Mouse (Mus musculus) left cerebral cortex, postnatal 14 days (tissue): ENCODE measurements around the gene Gm17660. TPM values are rescaled to one million over a fixed set of nuclear protein-coding genes. Genes with fewer than 3 reads are reported as not detected.
A peak's percentile ranks its signal among the peaks of the same experiment; 100 is the strongest.
"Not testable (repeated sequence)": the region's sequence is repeated elsewhere in the genome, so short reads cannot be mapped to it uniquely, and the experiment has no call there.

Source experiments
- DNase-seq, 2 experiments: peaks; one replicate each; pipeline ENCODE4 v3.0.0; 2021 to 2022; ENCODE audit warnings: low spot score in 2 of 2, mixed read lengths in 1 of 2
- intact Hi-C: fragments of 180-260 bp; cut with DNase I; formaldehyde crosslinking; loops from one replicate; pipeline ENCODE4 v1.15.1; 2025
- total RNA-seq, 2 experiments: library from RNA; stranded (reverse); gene quantifications; 2 replicates each; pipeline ENCODE4 v1.2.3; 2021

Gm17660 gene
- total RNA-seq, 2 experiments from 2014 or later, result not detected

- DNase-seq, result no peak
- intact Hi-C loops, result no loop called here
These were observed 29.3 kb downstream of the Gm17660 start for GRCm38 (mm10) chr5:104048139-104048538.

- DNase-seq, result no peak
- intact Hi-C loops, result no loop called here
These were observed 30.0 kb downstream of the Gm17660 start for GRCm38 (mm10) chr5:104047200-104048105.

- intact Hi-C loops, result no loop called here
- DNase-seq, result peak; percentile 98
These were observed 30.9 kb downstream of the Gm17660 start, which contains the start of gene Nudt9 for GRCm38 (mm10) chr5:104046256-104047199. TSS of gene Nudt9 (plus strand) at chr5:104046306.

- DNase-seq, result no peak
- intact Hi-C loops, result no loop called here
These were observed 33.7 kb downstream of the Gm17660 start for GRCm38 (mm10) chr5:104043704-104044103.

DNA sequence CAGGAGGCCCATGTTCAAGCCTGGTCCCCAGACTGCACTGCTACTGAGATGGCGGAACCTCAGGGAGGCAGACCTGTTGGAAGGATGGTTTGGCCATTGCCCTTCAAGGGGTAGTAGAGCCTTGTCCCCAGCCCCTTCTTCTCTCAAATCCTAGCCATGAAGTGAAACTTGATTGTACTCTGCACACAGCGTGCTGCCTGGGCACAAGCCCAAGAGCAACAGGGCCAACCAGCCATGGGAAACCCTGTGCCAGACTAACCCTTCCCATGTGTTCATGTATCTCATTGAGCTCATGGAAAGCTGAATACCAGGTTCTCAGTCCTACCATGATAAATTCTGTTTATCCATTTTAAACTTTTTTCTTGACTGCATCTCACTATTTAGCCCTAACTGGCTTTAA is 34.5 kb downstream of the Gm17660 start:
- DNase-seq, result no peak
- intact Hi-C loops, result no loop called here

DNA sequence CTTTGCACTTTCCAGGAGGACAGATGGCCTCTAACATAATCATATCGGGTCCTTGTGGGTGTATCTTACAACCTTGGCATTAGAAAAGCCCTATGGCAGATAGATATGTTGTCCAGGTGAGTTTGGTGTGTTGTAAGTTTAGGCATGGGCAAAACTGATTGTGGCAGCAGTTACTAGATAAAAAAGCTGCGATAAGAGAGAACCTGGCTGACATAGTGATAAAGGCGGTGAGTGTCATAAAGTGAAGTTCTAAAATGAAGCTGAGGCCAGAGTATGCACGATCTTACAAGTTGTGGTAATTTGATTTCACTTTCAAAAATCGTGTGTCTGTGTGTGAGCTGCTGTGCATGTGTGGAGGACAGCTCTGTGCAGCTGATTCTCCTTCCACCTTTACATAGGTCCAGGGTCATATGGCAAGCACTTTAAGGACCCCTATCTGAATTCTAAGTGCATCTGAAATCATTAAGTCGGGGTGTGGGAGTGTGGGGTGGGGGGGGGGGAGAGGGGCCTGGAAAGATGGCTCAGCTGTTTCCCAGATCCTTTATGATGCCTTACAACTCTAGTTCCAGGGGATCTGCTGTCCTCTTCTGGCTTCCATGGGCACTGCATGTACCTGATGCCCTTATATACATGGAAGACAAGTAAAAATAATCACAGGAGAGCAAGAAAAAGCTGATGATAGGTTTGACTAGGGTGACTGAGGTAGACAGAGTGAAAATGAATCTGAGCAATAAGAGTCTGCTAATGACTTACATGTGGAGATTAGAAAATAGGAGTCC is 38.1 kb downstream of the Gm17660 start:
- intact Hi-C loops, result loop anchor here (5.0 kb wide), 1 partner anchor 37 kb away; no protein-coding TSS in a partner anchor
- DNase-seq, result peak; percentile 59 to 60

DNA sequence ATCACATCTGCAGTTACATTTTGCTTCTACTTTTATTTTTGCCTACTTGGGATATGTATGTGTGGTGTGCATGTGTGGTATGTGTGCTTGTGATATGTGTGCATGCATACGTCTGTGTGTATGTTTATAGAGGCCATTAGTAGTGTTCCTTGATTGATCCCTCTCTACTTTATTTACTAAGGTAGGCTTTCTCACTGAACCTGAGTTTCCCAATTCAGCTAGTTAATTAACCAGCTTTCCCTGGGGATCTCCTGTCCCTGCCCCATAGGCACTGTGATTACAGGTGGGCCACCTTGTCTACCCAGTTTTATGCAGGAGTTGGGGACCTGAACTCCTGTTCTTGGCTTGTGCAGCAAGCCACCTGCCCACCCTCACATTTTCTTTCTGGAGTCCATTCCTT is 40.7 kb downstream of the Gm17660 start:
- no peak for DNase-seq
- intact Hi-C loops, result loop anchor here (5.0 kb wide), 1 partner anchor 34 kb away; no protein-coding TSS in a partner anchor

GRCm38 (mm10) chr5:104035824-104036223 is 41.6 kb downstream of the Gm17660 start:
- intact Hi-C loops, result loop anchor here (5.0 kb wide), 1 partner anchor 34 kb away; no protein-coding TSS in a partner anchor
- DNase-seq, result no peak

GRCm38 (mm10) chr5:104035066-104035465 is 42.3 kb downstream of the Gm17660 start:
- intact Hi-C loops, result loop anchor here (5.0 kb wide), 1 partner anchor 33 kb away; no protein-coding TSS in a partner anchor
- no peak for DNase-seq

DNA sequence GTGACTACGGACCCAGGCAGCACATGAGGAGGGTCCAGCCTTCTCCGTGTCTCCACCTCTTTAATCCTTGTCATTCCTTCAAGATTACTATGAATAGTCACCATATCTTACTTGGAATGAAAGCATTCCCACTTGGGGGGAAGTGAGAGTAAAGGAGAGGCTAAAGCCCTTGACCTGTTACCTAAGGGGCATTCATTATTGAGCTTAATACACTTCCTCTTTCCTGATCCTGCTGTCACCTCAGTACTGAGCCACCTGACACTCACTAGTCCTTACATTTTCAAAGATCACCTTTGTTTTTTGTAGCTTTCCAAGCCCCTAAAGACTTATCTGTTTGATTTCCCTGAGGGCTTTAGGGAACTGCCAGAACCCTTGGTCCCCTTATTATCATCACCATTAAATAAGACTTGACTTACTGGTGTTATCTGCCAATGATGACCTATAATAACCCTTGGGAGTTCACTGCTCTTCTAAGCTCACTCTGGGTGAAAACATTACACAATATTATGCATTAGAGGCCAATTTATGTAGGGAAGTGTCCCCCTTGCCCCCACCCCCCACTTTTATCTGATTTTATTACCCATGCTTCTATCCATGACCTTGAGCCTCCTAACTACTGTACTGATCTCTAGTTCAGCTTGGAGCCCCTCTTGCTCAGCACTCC is 44.8 kb downstream of the Gm17660 start:
- intact Hi-C loops, result no loop called here
- DNase-seq, result no peak

- DNase-seq, result no peak
- intact Hi-C loops, result no loop called here
These were observed 52.1 kb downstream of the Gm17660 start for GRCm38 (mm10) chr5:104025245-104025854.

- intact Hi-C loops, result no loop called here
- DNase-seq, result no peak
These were observed 52.6 kb downstream of the Gm17660 start for GRCm38 (mm10) chr5:104024762-104025161.

DNA sequence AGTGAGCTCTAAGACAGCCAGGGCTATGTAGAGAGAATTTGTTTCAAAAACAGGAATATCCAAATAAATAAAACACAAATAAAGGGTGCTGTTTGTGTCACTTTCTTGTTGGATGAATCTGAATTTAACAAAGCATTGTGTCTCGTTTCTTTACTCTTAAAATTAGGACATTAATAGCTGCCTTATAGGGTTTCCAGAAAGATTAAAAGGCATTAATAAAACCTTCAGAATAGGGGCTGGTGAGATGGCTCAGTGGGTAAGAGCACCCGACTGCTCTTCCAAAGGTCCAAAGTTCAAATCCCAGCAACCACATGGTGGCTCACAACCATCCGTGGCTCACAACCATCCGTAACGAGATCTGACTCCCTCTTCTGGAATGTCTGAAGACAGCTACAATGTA is 53.2 kb downstream of the Gm17660 start:
- DNase-seq, intact Hi-C loops: not testable (repeated sequence)

DNA sequence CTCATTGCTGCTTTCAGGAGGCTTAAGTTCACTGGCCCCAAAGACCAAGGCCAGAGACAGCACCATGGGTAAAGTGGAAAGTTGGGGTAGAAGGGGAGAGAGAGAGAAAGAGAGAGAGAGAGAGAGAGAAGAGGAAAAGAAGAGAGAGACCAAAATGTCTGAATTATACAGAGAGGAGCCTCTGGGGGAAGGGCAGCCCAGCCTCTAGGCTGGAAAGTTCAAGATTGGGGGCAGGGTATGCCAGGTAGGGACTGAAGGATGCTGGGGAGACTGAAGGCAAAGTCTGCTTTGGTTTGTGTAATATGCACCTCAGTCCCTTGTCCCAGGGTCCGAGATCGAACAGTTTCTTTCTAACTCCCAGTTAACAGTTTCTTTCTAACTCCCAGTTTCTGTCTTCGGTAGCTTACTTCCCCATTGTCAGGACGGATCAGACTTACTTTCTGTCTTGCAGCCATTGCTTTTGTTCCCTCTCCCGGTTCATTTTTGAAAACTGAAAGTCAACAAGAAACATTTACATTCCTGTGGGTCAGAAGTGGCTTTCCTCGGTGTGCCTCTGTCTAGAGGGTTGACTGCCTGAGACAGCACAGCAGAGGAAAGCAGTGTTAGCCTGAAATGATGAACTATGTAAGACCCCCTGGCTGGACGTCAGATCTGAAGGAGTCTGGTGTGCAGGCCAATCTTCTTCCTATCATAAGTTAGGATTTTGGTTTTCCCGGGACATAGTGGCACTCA is 54.0 kb downstream of the Gm17660 start:
- intact Hi-C loops, result no loop called here
- DNase-seq, result no peak

DNA sequence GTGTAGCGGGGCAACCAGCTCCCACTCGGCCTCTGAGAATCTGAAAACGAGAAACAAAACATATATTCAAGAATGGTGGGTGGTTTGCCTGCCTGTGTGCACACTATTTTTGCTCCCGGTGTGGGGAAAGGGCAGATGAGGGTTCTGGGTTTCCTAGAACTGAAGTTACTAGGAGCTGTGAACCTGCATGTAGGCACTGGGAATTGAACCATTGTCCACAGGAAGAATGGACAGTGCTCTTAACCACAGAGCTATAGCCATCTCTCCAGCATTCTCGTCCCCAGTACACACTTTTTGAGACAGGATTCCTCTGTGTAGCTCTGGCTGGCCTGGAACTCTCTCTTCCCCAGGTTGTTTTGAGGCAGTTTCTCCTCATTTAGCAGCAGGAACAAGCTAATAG is 54.9 kb downstream of the Gm17660 start:
- no peak for DNase-seq
- intact Hi-C loops, result no loop called here

DNA sequence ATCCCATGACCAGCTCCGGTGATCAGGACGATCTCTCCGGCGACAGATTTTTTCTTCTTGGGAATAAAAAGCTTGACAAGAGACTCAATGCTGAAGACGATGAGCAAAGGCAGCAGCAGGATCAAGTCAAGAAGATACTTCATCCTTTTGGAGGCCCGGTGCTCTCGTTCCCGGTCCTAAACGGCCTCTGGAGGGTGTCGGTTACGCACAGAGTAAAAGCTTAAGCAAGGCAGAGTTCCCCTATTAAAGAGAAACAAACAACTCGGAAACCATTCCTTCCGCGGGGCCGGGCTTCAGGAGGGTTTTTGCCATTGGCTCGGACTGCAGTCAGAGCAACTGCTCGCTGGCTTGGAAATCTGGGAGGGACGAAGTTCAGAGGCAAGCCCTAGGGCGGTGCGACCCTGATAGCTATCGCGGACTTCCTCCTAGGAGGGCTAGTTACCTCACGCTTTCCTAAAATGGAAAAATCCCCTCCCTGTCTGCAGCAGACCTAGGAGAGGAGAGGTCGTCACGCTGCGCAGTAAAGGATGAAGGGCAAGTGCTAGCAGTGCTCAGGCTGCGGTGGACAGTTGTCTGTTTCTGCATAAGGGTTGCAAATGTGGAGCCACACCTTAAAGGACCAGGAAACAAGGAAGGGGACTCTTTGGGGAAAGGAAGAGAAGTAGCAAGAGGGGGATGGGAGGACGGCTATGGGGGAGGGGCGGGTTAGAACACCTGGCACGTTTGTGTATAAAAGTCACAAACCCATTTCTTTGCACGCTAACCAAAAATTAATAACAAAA is 55.6 kb downstream of the Gm17660 start, which contains the start of gene Hsd17b11:
TSS of gene Hsd17b11 (minus strand) at position 323 of the 782 bp plus-strand sequence.
- DNase-seq, result peak; percentile 58 to 76
- intact Hi-C loops, result no loop called here
